Mouse (Mus musculus): ENCODE measurements around the gene Sirt1. TPM values are rescaled to one million over a fixed set of nuclear protein-coding genes. Genes with fewer than 3 reads are reported as not detected.

Sirt1 gene
- polyA plus RNA-seq, 1 experiment = 3.1 TPM

DNA sequence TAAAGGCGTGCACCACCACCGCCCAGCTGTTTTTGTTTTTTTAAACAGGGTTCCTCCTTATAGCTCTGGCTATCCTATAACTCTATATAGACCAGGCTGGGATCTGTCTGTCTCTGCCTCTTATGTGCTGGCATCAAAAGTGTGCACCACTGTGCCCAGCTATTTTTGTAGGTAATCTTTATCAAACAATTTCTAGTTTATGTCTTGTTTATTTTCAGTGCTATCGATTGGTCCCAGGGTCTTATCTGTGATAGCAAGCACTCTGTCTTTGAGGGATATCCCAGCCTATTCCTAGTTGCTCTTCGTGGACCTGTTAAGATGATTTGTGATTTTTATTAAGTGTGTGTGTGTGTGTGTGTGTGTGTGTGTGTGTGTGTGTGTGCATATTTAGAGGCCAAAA, 99.1 kb downstream of the Sirt1 start:
- DNase-seq (ENCODE audit: low read depth in 1 of 2, low spot score in 2 of 2) = no peak
- Histone ChIP-seq H3K4me1 (ENCODE audit: control insufficient read depth, insufficient read depth, insufficient read length) (no peaks in the 10 kb centered on the region), H3K36me3 (ENCODE audit: control insufficient read depth, insufficient read depth, low read length) (peaks cover 39% of the 10 kb centered on the region), H3K4me3 (ENCODE audit: extremely low read depth, insufficient read depth, insufficient read length) (no peak overlapping the region), H3K27me3 (ENCODE audit: control insufficient read depth, insufficient read depth, low read length) (no peaks in the 10 kb centered on the region), H3K27ac (ENCODE audit: insufficient read depth, low read length) (no peak overlapping the region)
- no peak for TF ChIP-seq CTCF (IDR thresholded peaks at IDR 0.05; ENCODE audit: extremely low read depth, insufficient read depth, insufficient read length, insufficient replicate concordance)
- no peak for TF ChIP-seq POLR2A (IDR thresholded peaks at IDR 0.05; ENCODE audit: low read depth, low read length)
- WGBS = 84% methylated on average over 4 of the region's 4 CpGs

DNA sequence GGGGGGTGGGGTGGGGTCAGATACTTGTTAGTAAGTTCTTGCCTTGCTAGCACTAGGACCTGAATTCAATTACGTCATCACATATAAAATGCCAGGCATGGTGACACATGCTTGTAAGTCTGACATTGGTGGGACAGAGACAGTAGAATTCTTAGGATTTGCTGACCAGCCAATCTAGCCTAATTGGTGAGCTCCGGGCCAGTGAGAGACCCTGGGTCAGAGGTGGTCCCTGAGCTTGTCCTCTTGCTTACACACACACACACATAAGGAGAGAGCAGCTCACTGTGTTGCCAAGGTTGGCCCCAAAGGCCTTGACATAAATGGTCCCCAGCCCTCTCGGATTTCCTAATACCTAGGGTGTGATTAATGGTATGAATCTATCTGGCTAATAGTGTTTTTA, 101.7 kb downstream of the Sirt1 start:
- 99% methylated on average over 3 of the region's 3 CpGs for WGBS
- DNase-seq (ENCODE audit: low read depth in 1 of 2, low spot score in 2 of 2) = no peak
- H3K4me1 ChIP-seq (ENCODE audit: control insufficient read depth, insufficient read depth, insufficient read length) = no peaks in the 10 kb centered on the region
- no peaks in the 10 kb centered on the region for H3K27me3 ChIP-seq (ENCODE audit: control insufficient read depth, insufficient read depth, low read length)
- TF ChIP-seq POLR2A (IDR thresholded peaks at IDR 0.05; ENCODE audit: low read depth, low read length) = no peak
- no peak for TF ChIP-seq CTCF (IDR thresholded peaks at IDR 0.05; ENCODE audit: extremely low read depth, insufficient read depth, insufficient read length, insufficient replicate concordance)
- no peak overlapping the region for H3K4me3 ChIP-seq (ENCODE audit: extremely low read depth, insufficient read depth, insufficient read length)
- no peak overlapping the region for H3K27ac ChIP-seq (ENCODE audit: insufficient read depth, low read length)
- H3K36me3 ChIP-seq (ENCODE audit: control insufficient read depth, insufficient read depth, low read length) = peaks cover 30% of the 10 kb centered on the region

DNA sequence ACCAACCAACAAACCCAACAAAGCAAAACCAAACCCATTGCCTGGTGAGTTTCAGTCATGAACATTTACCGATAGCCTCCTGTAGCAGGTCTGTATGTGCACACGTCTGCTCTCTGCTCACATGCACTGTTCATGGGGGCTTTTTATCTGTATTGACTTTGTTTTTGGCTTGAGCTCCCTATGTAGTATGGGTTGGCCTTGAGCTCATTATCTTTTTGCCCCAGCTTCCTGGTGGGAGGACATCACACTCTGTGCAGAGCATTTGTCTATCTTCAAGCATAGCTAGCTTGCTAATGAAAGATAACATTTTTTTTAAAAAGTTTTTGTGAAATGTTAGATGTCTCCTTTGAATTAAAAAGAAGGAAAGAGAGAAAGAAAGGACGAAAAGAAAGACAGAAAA, 104.5 kb downstream of the Sirt1 start:
- no peak for DNase-seq (ENCODE audit: low read depth in 1 of 2, low spot score in 2 of 2)
- Histone ChIP-seq H3K4me3 (ENCODE audit: extremely low read depth, insufficient read depth, insufficient read length) (no peak overlapping the region), H3K36me3 (ENCODE audit: control insufficient read depth, insufficient read depth, low read length) (peaks cover 31% of the 10 kb centered on the region), H3K4me1 (ENCODE audit: control insufficient read depth, insufficient read depth, insufficient read length) (no peaks in the 10 kb centered on the region), H3K27me3 (ENCODE audit: control insufficient read depth, insufficient read depth, low read length) (no peaks in the 10 kb centered on the region), H3K27ac (ENCODE audit: insufficient read depth, low read length) (no peak overlapping the region)
- 78% methylated on average over 3 of the region's 3 CpGs for WGBS
- TF ChIP-seq POLR2A (IDR thresholded peaks at IDR 0.05; ENCODE audit: low read depth, low read length) = no peak

DNA sequence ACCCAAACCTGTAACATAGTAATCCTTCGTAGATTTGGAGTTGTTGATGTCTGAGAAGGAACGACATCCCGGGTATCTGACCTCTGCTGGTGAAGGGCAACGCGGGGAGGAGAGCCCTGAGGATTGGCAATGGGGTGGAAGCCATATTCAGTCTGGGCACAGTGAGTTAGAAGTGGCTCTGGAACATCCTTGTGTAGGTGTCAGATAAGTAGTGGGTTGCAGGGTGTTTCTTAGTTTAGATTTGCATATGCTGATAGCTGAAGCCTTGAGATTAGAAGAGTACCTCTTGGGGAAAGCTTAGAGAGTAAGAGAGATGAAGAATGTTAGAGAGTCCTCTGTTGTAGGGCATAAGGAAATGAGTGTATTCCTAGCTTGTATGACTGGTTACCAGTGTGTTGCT, 108.6 kb downstream of the Sirt1 start:
- no peak for DNase-seq (ENCODE audit: low read depth in 1 of 2, low spot score in 2 of 2)
- Histone ChIP-seq H3K4me1 (ENCODE audit: control insufficient read depth, insufficient read depth, insufficient read length) (no peaks in the 10 kb centered on the region), H3K27me3 (ENCODE audit: control insufficient read depth, insufficient read depth, low read length) (no peaks in the 10 kb centered on the region), H3K4me3 (ENCODE audit: extremely low read depth, insufficient read depth, insufficient read length) (no peak overlapping the region), H3K27ac (ENCODE audit: insufficient read depth, low read length) (no peak overlapping the region), H3K36me3 (ENCODE audit: control insufficient read depth, insufficient read depth, low read length) (peaks cover 22% of the 10 kb centered on the region)
- 87% methylated on average over 5 of the region's 5 CpGs for WGBS
- no peak for TF ChIP-seq CTCF (IDR thresholded peaks at IDR 0.05; ENCODE audit: extremely low read depth, insufficient read depth, insufficient read length, insufficient replicate concordance)
- TF ChIP-seq POLR2A (IDR thresholded peaks at IDR 0.05; ENCODE audit: low read depth, low read length) = no peak

DNA sequence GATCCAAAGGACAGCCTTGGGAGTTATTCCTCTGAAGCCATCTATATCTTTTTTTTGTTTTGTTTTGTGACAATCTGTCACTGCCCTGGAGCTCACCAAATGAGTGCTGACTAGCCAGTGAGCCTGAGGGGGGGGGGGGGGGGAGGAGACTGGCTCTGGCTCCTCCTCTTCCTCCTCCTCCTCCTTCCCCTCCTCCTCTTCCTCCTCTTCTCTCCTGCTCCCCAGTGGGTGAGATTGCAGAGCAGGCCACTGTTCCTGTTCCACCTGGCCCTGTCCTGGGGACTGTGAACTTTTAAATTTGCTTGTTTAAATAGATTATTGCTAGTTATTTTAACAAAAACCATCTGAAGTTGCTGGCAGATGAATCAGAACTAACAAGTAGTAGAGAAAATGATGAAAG, 109.1 kb downstream of the Sirt1 start:
- Histone ChIP-seq H3K27ac (ENCODE audit: insufficient read depth, low read length) (no peak overlapping the region), H3K4me1 (ENCODE audit: control insufficient read depth, insufficient read depth, insufficient read length) (no peaks in the 10 kb centered on the region), H3K27me3 (ENCODE audit: control insufficient read depth, insufficient read depth, low read length) (no peaks in the 10 kb centered on the region), H3K36me3 (ENCODE audit: control insufficient read depth, insufficient read depth, low read length) (peaks cover 22% of the 10 kb centered on the region), H3K4me3 (ENCODE audit: extremely low read depth, insufficient read depth, insufficient read length) (no peak overlapping the region)
- TF ChIP-seq CTCF (IDR thresholded peaks at IDR 0.05; ENCODE audit: extremely low read depth, insufficient read depth, insufficient read length, insufficient replicate concordance) = no peak
- TF ChIP-seq POLR2A (IDR thresholded peaks at IDR 0.05; ENCODE audit: low read depth, low read length) = no peak
- no peak for DNase-seq (ENCODE audit: low read depth in 1 of 2, low spot score in 2 of 2)

Other genes with a start within 250 kb of the Sirt1 start
- 0.01 TPM in 1 of 2 replicates, not detected in the other for gene Mypn, start 177.8 kb downstream of the Sirt1 start, polyA plus RNA-seq (2012; rRNA removed)
- 18.9 and 19.2 TPM in 2 replicates for gene Herc4, start 137.9 kb downstream of the Sirt1 start, polyA plus RNA-seq (2012; rRNA removed)
- 0.23 and 0.49 TPM in 2 replicates for gene Dnajc12, start 739 bp upstream of the Sirt1 start, polyA plus RNA-seq (2012; rRNA removed)
- not detected in 2 replicates for gene Gm7075, start 40.1 kb upstream of the Sirt1 start, polyA plus RNA-seq (2012; rRNA removed)
- gene Ctnna3, start 48.4 kb upstream of the Sirt1 start, polyA plus RNA-seq (2012; rRNA removed) = 0.07 and 0.08 TPM in 2 replicates